Mouse (Mus musculus) heart, adult 11 months (tissue): Measurements from ENCODE around the gene Rapgef4.

Source experiments
- DNase-seq: peaks from one replicate; pipeline ENCODE4 v3.0.0; 2022

Rapgef4 gene

DNA sequence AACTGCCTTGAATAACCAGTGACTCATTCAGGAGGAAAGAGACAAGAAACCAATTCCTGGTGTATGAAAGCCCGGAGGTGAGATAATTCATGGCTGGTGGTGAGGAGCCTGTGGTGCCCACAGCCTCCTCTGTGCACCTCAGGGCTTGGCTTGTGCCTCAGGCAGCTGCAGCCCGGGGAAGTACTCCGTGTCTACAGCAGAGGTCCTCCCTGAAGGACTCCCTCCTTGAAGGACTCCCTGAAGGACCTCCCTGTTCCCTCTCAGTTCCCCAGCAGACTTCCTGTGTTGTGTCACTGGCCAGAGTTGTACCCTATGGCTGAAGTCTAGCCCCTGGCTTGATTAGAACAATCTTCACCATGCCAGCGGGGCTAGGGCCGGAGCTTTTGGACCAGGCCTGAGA, 50.7 kb downstream of the Rapgef4 start:
- DNase-seq = peak; percentile 67

DNA sequence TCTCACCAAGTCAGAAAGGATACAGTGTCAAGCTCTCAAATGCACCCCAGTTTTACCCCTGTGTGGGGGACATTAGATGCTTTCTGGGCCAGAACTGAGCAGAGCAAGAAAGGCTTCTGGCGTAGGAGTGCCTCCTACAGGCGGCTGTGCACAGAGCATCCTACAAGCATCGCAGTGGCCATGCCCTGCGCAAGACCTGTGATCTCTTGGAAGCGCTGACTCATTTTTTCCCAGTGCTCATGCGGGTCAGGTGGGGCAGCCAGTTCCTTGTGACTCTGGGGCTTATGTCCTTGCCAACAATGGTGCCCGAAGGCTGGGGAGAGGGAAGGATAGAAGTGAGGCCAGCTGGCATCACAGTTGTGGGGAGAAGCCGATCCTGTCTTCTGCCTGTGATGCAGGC, 54.6 kb downstream of the Rapgef4 start:
- peak; percentile 89 for DNase-seq

DNA sequence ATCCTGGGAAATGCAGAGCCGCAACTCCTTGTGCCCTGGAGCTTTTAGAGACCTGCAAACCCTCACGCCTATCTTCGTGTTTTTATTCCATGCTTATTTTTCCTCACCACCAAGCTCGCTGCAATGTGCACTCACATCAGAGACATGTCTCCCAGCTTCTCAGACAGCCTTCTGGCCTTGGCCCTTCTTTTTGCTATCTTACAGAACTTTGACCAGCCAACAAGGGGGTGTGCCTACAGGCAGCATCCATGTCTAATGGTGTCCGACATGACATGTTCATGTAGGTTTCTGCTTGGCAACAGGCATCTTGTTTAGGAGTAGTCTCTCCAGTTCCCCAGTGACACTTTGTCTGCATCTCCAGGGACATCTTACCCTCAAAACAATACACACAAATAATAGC, 56.3 kb downstream of the Rapgef4 start:
- peak; percentile 78 for DNase-seq

DNA sequence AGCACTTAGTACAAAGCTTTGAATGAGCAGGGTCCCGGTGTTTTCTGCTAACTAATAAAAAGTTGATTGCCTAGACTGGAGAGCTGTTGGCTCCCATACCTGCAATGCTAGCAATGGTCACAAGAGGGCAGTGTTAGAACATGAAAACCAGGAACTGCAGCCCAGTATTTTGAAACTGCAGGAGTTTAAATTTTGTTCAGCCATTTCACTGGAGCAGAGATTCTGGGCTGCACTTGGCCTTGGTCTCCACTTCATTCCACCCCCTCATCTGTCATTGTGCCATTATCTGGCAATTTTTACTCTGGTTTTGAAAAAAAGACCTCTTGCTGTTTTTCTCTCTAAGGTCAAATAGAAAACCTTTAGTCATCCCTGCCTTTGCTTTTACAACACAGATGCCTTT, 57.2 kb downstream of the Rapgef4 start:
- peak; percentile 94 for DNase-seq

DNA sequence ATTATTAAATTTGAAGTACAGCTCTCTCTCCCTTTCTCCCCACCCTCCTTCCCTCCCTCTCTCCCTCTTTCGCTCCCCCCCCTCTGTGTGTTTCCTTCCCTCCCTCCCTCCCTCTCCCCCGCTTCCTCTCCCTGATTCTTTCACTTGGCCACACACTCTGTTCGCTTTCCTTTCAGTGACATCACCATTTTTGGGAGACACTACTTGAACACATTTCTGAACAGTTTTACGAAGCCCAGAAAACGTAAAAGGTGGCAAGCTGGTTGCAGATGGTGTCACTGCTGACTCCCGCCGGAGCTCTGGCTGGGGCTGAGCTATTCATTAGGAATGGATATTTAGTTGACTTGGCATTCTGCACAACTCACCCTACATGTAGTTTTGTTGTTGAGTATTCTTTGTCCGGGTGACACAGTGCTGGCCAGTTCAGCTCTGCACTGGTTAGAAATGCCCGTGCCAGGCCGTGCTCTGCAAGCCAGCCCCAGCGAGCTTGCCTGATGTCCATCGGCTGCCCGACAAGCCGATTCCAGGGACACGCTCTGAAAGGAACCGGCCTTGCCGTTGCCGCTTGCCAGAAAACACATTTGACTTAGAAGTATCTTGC, 57.7 kb downstream of the Rapgef4 start:
- DNase-seq = peak; percentile 94

DNA sequence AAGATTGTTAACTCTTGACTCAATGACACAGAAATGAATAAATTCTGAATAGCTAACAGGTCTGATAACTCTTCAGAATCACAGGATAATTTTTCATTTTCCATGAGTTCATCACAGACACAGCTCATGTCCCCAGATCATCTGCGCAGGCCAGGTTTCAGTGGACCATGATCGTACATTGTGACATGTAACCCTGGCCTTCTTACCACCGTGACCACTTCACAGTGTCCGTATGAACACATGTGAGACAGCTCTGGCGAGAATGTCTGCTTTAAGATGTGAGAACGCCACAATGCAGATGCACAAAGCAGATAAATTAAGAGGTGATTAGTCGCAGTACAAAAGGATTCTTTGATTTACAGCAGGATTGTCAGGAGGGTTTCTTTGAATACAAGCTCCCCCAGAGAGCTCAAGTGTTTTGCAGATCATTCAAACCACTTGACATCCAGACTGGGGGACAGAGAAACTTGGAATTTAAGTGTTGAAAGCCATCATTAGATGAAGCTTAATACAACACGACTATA, 58.5 kb downstream of the Rapgef4 start:
- peak; percentile 63 for DNase-seq

DNA sequence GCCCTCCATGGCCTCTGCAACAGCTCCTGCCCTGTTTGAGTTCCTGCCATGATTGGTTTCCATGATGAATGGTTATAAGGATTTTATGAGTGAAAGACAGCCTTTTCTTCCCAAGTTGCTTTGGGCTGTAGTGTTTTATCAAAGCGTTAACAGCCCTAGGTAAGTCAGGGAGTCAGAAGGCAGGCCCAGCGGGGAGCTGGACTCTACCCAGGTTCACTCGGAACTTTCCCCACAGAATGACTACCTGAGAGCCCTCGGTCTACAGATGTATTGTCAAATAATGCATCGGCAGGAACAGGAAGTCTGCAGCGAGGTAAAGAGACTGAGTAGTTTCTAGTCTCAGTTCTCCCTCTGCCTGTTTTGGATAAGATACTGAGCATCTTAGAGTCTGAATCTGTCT, 60.0 kb downstream of the Rapgef4 start:
- DNase-seq = no peak

DNA sequence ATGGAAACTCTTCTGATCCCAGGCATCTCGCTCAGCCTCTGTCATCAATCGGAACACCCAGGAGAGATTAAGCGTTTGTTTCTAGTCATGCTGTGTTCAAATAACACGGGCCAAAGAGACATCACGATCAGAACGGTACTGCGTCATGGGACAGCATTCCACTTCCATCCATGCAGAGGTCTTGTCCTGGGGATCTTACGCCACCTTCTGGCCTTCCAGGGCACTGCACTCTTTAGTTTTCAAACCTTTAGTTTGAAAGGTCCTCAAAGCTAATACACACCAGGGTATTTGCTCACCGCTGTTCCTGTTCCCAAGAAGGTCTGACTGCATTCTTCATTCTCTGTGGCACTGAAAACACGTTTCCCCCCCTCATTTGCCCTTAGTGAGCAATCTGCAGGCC, 61.1 kb downstream of the Rapgef4 start:
- DNase-seq = peak; percentile 33

DNA sequence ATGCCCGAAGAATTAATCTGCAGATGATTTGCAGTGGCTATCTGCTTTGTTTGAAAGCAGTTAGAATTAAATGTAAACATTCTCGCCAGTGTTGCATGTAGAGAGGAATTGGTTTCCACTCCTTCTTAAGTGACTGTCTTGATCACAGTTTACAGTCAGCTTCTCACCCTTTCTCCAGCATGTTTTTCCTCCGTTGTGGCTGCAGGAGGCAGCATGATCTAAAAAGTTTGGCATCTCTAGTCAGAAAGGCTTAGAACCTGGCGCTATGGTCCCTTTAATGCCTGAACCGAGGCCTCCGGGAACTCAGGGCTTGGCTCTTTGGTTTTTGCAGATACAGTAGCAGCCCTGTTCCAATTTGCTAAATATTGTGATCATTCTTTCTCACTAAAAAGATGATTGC, 63.2 kb downstream of the Rapgef4 start:
- peak; percentile 82 for DNase-seq

DNA sequence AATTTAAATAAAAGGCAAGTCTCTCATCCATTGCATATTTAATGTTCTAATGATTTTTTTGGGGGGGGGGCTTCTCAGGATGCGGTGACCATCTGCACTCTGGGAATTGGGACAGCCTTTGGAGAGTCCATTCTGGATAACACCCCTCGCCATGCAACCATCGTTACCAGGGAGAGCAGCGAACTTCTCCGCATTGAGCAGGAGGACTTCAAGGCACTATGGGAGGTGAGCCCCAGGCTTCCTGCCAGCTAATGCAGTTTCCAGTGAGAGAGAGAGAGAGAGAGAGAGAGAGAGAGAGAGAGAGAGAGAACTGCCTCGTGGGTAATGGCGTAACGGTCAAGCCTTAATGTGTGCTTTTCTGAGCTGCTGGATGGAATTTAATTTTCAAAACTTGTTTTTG, 64.0 kb downstream of the Rapgef4 start:
- peak; percentile 68 for DNase-seq

DNA sequence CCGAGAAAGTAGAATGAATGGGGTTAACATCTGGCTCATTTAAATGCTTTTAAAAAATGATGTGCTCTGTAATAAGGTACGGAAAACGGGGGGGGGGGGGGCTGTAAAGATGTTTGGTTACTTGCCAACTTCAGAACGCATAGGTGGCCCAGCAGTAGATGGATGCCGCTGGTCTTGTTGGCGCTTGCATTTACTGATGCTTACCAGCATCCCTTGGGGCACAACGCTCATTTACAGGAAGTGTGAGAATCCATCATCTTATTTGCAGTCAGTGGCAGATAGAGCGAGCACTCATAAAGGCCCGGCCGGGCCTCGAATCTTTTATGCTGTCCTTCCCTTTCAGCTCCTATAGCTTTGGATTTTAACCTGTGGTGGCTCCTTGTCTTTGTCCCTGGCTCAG, 64.6 kb downstream of the Rapgef4 start:
- peak; percentile 52 for DNase-seq

DNA sequence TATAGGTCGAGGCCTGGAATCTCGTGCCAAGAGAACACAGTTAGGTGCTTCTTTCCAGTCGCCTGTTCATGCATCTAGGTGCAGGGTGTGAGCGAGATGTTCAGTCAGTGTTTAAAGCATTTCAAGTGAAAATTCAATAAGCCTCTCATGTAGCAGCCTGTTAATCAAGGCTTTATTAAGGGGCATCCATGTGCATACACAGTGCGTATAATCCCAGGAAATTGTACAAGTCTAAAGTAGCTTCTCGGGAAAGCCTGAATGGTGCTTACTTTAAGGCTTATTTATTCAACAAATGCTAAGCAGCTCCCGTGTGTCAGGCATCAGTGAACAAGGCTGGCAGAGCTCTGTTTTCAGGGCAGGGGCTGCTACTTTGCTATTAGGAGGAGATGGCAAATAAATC, 69.4 kb downstream of the Rapgef4 start:
- peak; percentile 52 for DNase-seq

DNA sequence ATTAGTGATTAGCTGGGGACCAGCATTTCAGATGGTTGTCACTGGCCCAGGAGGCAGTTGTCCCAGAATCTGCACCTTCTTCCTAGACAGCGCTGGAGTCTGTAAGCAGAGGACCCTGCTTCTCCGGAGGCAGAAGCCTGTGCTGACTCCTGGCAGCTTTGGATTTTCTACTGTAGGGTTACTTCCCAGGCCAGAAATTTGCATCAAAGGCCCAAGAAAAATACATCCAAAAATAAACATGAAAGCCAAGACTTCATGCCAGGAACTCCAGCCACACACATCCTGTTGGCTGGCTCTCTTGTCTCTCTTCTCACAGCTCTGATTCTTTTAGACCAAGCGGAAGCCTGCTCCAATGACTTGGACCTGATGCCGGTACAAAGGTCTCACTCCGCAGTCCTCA, 73.2 kb downstream of the Rapgef4 start:
- peak; percentile 97 for DNase-seq

DNA sequence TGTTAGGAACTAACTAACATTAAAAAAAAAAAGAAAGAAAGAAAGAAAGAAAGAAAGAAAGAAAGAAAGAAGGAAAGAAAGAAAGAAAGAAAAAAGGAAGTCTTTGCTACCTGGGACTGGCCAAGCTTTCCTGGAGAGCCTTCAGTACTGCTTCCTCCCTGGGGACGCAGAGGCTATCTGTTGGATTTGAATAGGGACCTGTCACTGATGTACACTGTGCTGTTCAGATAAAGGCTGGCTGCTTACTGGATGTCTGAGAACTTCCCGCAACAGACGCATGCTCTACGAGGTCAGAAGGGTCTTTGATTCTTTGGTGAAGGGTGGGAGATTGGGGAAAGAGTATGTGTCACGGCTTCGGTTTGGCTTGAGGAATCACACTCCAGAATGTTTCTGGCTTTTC, 73.7 kb downstream of the Rapgef4 start:
- peak; percentile 94 for DNase-seq

DNA sequence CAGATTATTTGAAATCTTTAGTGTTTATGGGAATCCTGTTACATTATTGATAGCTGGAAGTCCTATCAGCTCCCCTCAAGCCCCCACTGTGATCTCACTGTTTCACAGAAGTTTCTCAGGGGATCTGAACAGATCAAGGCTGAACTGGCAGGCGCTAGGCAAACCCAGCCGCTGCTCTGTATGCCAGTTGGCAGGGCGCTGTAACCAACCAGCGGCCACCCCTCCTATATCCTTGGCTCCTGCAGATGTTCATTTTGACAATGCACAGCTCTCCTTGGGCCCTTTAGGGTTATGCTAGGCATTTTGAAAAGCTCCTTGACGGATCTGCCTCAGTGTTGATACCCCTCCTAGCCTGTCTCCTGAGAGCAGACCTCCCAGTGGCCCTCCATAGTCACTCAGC, 74.4 kb downstream of the Rapgef4 start:
- peak; percentile 90 for DNase-seq

DNA sequence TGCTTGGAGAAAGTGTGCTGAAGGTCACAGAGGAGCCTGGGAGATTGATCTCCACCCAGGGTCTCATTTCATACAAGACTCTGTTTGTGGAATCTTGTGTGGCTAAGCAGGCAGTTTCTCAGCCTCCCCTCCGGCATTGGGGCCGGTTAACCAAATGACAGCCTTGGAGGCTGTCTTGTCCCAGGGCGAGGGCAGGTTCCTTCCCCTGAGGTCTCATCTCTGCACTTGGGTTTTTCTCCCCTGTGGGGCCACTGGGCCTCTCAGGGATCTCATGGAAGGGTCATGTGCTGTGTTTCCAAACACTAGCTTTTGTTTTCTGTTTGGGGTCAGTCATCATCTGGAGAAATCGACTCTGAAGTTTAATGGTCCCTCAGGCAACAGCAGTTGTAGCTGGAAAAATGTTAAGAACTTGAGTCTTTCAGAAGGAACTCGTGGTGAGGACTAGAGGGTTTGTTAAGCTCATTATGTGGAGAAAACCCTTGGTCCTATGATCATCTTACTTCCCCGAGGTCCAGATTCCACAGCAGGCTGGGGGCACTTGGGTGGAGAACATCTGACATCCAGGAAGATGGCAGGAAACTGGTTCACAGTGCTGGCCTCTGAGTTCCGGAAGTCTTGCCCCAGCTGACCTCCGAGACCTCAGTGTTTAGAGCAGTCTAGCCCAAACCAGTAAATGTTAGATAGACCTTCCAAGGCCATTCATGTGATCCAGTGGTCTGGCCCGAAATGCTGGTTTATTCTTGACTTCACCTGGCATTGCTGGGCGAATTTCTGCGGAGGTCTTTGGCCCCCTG, 75.2 kb downstream of the Rapgef4 start:
- peak; percentile 94 for DNase-seq

DNA sequence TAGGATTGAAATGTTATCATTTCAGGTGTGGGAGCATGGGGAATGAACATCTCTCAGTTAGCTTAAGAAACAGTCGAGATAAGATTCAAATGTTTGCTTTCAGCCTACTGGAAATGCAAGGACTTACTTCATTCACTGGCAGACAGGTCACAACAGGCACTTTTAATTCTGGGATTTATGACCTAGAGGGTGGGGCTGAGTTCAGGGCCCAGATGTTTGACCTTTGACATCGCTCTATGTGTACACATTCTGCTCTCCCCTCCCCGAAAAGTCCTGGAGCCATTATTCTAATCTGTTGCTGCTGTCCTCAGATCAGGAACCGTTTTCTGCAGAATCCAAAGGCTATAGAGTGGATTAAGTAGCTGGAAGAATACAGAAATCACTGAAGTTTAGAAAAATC, 81.9 kb downstream of the Rapgef4 start:
- DNase-seq = peak; percentile 6

DNA sequence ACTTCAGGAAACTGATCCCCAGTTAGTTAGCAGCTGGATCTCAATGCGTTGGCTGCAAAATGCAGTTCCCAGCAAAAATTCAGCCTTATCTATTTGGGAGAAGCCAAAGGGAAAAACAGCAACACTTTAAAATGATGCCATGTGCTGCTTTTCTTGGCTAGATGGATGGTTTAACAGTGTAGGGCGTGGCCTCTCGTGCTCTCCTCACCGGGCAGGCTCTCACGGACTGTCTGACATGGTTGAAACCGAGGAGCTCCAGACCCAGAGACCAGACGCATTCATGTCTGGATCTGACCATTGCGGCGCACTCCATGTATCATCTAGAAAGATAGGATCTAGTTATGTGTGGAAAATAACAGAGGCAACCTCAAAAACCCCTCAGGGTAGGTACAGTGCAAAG, 87.5 kb downstream of the Rapgef4 start:
- peak; percentile 62 for DNase-seq

DNA sequence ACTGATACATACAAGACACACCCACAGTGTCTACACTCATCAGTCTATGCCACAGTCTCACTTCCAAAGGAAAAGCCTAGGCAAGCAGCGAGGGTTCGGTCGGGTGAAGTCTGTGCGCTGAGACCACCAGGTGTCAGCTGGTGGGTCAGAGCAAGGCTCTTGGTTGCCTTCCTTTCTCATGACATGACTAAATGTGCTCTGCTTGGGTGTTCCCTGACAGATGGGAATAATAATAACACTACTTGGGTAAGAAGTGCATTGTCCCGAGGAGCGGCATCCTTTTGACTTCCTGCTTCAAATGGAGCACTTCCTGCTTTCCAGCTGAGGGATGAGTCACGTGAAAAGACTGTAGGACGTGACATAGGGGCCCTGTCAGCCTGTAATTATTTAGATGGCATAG, 89.0 kb downstream of the Rapgef4 start:
- peak; percentile 98 for DNase-seq

DNA sequence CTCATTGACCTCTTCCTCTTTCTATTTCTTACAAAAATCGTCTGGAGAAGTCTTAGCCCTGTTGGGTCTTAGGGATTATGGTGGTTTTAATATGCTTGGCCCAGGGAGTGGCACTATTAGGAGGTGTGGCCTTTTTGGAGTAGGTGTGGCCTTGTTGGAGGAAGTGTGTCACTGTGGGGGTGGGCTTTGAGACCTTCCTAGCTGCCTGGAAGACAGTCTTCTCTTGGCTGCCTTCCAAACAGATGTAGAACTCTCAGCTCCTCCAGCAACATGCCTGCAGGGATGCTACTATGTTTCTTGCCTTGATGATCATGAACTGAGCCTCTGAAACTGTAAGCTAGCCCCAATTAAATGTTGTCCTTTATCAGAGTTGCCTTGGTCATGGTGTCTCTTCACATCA, 92.1 kb downstream of the Rapgef4 start:
- DNase-seq = peak; percentile 74

DNA sequence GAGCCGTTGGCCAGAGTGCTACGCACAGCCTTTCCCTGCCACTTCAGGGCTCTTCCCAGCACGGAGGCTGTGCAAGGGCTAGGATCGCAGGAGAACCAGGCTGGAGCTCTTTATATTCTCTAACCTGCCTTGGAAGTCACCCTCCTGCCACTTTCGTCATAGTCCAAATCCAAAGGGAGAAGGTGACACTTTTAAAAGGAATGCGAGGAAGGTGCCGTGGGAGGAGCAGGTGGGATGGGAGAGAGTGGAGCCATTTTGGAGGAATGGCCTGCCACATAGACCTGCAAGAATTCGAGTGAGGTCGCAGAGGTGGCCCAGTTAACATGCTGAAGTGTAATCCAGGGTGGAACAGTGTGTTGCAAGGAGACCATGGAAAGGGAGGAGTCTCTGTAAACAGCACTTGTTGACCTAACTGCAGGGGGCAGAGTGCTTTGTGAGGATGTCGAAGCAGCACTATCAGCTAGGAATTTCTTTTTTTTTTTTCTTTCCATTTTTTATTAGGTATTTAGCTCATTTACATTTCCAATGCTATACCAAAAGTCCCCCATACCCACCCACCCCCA, 94.0 kb downstream of the Rapgef4 start:
- DNase-seq = peak; percentile 83

DNA sequence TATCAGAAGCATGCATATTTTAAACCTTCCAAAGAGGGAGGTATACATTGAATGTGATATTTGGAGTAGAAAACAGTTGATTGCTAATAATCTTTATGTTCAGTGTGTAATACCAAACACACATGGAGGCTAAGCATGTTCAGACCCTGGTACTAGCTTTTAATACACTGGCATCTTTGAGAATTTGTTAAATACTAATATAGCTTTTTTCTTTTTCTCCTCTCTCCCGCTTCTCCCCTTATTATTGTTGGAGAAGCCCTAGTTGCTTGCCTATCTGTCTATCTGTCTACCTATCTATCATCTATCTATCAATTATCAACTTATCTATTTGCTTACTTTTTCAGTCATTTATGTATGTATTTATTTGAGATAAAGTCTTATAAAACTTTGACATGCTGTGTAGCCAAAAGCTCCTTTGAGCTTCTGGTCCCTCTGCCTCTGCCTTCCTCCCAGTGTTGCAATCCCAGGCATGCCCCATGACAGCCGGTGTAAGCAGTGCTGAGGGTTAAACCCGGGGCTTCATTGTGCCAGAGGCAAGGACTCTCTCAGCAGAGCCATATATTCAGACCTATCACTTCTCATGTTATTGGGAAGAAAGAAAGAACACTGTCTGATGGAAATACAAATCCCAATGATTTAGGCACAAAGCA, 96.6 kb downstream of the Rapgef4 start:
- peak; percentile 77 for DNase-seq

DNA sequence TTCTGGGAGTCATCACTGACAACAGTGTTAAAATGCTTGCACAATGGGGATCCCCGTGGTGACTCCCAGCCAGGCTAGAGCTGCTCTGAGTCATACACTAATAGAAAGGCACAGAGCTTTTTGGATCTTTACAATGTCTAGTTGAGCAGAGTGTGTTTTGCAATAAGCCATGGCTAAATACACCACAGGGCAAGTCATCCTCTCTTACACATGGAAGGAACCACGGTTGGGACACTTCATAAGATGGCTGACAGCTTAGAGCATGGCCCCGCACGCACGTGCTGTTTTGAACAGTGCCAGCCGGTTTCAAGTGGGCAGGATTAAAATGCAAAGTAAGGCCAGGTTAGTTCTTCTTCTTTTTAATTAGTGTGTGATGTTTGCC, 97.1 kb downstream of the Rapgef4 start:
- peak; percentile 80 for DNase-seq

DNA sequence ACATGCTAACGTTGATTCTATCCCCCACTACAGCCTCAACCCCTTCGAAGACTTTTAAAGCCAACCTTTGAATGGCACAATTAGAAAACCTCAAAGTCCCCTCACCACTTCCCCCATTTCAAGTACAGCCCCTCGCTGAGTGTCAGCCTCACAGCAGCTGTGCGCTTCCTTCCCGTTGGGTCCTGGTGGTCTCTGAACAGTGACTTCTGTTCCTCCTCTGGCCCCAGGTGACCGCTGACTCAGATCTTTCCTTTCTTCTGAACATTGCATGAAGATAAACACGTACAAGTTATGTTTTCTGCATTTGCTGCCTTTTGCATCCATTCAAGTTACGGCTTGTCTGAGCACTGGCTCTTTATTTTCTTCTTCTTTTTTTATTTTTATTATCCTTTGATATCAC, 98.1 kb downstream of the Rapgef4 start:
- peak; percentile 61 for DNase-seq
